Mouse (Mus musculus) neural tube, embryonic 13.5 days (tissue): ENCODE measurements around the gene Tbl1x. TPM values are rescaled to one million over a fixed set of nuclear protein-coding genes. Genes with fewer than 3 reads are reported as not detected.

Source experiments
- ATAC-seq: fragments of 200-750 bp; cut with Nextera tagmentation; 2 replicates; pipeline ENCODE4 v1.8.0; 2017; ENCODE audit warnings: low read depth, mild to moderate bottlenecking, moderate TSS enrichment, moderate library complexity
- H3K27ac ChIP-seq: fragments of 300-500 bp; sonication (generic); replicated peaks from 2 replicates; pipeline ENCODE4 v1.5.1; 2015; ENCODE audit warnings: moderate library complexity, mild to moderate bottlenecking, inconsistent platforms
- H3K27me3 ChIP-seq: fragments of 300-500 bp; sonication (generic); 2 replicates; pipeline ENCODE4 v1.6.1; 2015; ENCODE audit warnings: mild to moderate bottlenecking, inconsistent platforms
- H3K36me3 ChIP-seq: fragments of 300-500 bp; sonication (generic); 2 replicates; pipeline ENCODE4 v1.6.1; 2015; ENCODE audit warnings: mild to moderate bottlenecking, inconsistent platforms
- H3K4me1 ChIP-seq: fragments of 300-500 bp; sonication (generic); replicated peaks from 2 replicates; pipeline ENCODE4 v1.6.1; 2015; ENCODE audit warnings: inconsistent platforms
- H3K4me2 ChIP-seq: fragments of 300-500 bp; sonication (generic); 2 replicates; pipeline ENCODE4 v1.6.1; 2015; ENCODE audit warnings: inconsistent platforms, mild to moderate bottlenecking, moderate library complexity
- H3K4me3 ChIP-seq: fragments of 300-500 bp; sonication (generic); 2 replicates; pipeline ENCODE4 v1.5.1; 2015; ENCODE audit warnings: mild to moderate bottlenecking, inconsistent platforms
- H3K9ac ChIP-seq: fragments of 300-500 bp; sonication (generic); 2 replicates; pipeline ENCODE4 v1.6.1; 2015; ENCODE audit warnings: moderate library complexity, mild to moderate bottlenecking, inconsistent platforms
- H3K9me3 ChIP-seq: fragments of 300-500 bp; sonication (generic); 2 replicates; pipeline ENCODE4 v1.6.1; 2016; ENCODE audit warnings: inconsistent platforms
- WGBS: fragments of 180-500 bp; shearing (Covaris S2); methylation state at CpG from one replicate; pipeline ENCODE4 v1.1.7; 2015; 5-methylcytosine and 5-hydroxymethylcytosine counted together
- polyA plus RNA-seq: library from polyadenylated mRNA; unstranded; fragments of >200 nt; fragmentation: Nextera tagmentation; extraction: Ambion mirVana; gene quantifications from 2 replicates; pipeline ENCODE4 v1.2.1, GENCODE M21; 2015

The Tbl1x gene
- polyA plus RNA-seq, 1 experiment from 2014 or later, result 41.5 TPM

DNA sequence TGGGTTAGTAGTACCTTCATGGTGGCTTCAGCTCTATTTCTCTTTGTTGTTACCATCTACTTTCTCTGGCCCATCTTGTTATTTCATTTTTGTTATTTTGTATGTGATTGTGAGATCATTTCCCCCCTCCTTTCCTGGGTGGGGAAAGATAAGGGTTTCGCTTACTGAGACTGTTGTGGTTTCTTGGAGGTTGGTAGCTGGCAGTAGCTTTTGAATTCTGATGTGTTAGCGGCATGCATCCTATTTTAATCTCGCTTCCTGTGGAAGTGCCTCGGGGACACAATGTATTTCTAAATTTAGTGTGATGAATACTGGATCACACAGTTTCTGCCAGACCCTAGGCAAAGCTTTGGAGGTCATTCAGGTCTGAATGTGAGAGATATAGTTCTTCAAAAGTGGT lies 69.2 kb downstream of the Tbl1x start:
- Histone ChIP-seq H3K9me3 (no peaks in the 10 kb centered on the region), H3K27me3 (no peaks in the 10 kb centered on the region), H3K36me3 (no peaks in the 10 kb centered on the region), H3K4me1 (no peaks in the 10 kb centered on the region), H3K4me2 (no peak overlapping the region), H3K27ac (no peak overlapping the region), H3K4me3 (no peak overlapping the region), H3K9ac (no peak overlapping the region)
- ATAC-seq, result no peak
- WGBS, result 88% methylated on average over 4 of the region's 4 CpGs

DNA sequence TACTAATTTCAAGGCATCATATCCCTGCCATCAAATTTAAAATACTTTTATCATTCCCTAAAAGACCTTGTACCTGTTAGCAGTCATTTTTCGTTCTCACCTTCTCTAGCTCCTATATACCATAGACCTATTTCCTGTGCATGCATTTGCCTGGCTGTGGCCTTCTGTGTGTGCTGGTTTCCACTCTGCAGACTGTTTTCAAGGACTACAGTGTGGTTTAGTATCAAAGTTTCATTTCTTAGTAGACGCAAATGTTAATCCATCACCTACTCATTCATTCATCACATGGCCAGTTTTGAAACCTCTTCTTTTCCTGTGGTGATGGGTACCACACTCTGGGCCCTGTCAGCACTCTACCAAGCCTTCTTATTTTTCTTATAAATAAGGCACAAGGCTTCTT lies 75.2 kb downstream of the Tbl1x start:
- no peaks in the 10 kb centered on the region for H3K27me3 ChIP-seq
- H3K4me2 ChIP-seq, result no peak overlapping the region
- no peaks in the 10 kb centered on the region for H3K9me3 ChIP-seq
- no peaks in the 10 kb centered on the region for H3K4me1 ChIP-seq
- 94% methylated on average over 2 of the region's 2 CpGs for WGBS
- H3K9ac ChIP-seq, result no peak overlapping the region
- no peak overlapping the region for H3K4me3 ChIP-seq
- ATAC-seq, result no peak
- H3K36me3 ChIP-seq, result no peaks in the 10 kb centered on the region
- no peak overlapping the region for H3K27ac ChIP-seq

DNA sequence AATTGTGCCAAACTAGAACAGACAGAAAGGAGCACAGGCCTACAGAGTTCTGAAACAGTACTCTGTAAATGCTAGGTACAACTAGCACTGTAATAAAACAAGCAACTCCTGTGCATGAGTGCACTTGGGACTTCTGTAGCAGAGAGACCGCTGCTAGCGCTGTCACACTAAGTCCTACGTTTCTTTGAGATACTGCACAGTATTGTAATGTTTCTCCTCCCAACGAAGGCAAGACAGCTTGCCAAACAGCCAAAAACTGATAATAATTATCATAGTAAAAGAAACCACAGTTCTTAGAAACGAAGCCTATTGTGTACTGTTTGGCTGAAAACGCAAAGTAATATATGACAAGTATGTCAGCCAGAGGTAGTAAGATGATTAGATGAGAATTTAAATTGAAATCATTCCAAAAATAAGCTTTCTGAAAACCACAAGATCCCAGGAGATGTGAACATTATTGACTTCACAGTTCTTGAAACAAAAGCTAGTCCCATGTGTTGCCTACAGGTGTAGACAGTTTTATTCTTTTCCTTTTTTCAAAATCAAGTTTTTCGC lies 83.9 kb downstream of the Tbl1x start:
- H3K27ac ChIP-seq, result no peak overlapping the region
- no peaks in the 10 kb centered on the region for H3K4me1 ChIP-seq
- no peaks in the 10 kb centered on the region for H3K36me3 ChIP-seq
- no peaks in the 10 kb centered on the region for H3K27me3 ChIP-seq
- no peak overlapping the region for H3K4me3 ChIP-seq
- no peak overlapping the region for H3K9ac ChIP-seq
- no peak overlapping the region for H3K4me2 ChIP-seq
- no peak for ATAC-seq
- WGBS, result 79% methylated on average over 7 of the region's 7 CpGs
- H3K9me3 ChIP-seq, result no peaks in the 10 kb centered on the region

DNA sequence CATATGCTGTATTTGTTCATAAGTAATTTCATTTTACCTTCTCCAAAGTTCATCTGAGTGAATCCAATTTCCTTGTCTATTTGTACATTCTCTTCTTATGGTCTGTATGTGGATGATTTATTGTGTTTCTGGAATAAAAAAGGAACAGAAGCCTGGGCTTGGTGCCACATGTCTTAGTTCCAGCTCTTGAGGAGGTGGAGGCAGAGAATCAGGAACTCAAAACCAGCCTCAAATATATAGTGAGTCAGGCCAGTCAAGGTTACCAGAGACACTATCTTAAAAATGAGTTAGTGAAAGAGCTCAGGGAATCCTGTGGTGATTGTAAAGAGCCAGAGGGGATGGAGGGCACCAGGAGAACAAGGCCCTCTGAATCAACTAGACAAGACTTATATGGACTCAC lies 86.9 kb downstream of the Tbl1x start:
- no peak for ATAC-seq
- Histone ChIP-seq H3K36me3 (no peaks in the 10 kb centered on the region), H3K9ac (no peak overlapping the region), H3K27me3 (no peaks in the 10 kb centered on the region), H3K27ac (no peak overlapping the region), H3K4me3 (no peak overlapping the region), H3K4me1 (no peaks in the 10 kb centered on the region), H3K9me3 (no peaks in the 10 kb centered on the region), H3K4me2 (no peak overlapping the region)

DNA sequence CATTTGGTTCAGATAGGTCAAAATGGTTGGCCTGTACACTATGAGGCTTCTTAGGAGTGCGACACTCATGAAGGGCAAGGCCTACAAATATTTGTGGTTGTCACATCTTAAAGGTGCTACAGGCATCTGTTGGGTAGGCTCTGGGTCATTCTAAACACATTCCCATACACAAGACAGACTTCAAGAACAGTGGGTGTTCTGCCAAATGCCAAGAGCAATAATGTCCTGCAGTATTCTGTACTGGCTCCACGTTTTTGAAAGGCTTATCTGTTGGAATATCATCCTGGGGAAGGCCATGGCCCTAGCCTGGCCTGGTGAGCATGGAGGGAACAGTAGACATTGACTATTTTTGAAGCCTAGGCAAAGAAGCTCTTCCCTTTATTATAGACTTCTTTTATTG lies 87.9 kb downstream of the Tbl1x start:
- Histone ChIP-seq H3K9ac (no peak overlapping the region), H3K27me3 (no peaks in the 10 kb centered on the region), H3K9me3 (no peaks in the 10 kb centered on the region), H3K36me3 (no peaks in the 10 kb centered on the region), H3K4me3 (no peak overlapping the region), H3K4me1 (no peaks in the 10 kb centered on the region), H3K4me2 (no peak overlapping the region), H3K27ac (no peak overlapping the region)
- WGBS, result 73% methylated on average over 2 of the region's 2 CpGs
- no peak for ATAC-seq

DNA sequence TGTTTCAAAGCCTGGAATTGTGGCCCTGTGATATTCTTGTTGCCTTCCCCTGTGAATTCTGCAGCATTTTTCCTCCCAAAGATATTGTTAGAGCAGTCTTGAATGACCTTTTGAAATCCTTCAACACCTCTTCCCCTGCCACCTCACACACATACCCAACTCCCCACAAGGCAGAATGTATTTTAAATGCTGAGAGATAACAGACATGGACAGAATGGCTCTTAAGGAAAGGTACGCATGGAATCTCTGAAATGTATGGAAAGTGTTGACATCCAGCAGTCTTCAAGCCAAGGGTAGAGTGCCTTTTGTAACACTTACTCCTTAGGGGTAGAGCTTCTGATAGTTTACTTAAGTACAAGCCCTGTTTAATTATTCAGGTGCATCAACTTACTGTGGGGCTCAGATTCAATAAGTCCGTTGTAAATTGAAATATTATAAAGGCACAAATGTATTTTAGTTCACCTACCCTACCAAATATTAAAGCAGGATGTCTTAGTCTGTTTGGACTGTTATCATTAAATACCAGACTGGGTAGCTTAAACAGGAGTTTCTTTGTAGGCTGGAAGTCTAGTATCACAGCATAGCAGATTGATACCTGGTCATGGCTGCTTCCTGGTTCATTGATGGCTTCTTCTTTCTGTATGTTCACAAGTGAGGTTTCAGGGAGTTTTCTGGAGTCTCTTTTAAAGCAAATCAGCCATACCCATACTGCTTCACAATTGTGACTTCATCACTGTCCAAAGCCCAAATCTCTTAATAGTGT lies 92.9 kb downstream of the Tbl1x start:
- no peaks in the 10 kb centered on the region for H3K9me3 ChIP-seq
- no peak overlapping the region for H3K4me2 ChIP-seq
- 88% methylated on average over 2 of the region's 2 CpGs for WGBS
- H3K36me3 ChIP-seq, result no peaks in the 10 kb centered on the region
- no peaks in the 10 kb centered on the region for H3K27me3 ChIP-seq
- H3K4me1 ChIP-seq, result no peaks in the 10 kb centered on the region
- no peak overlapping the region for H3K9ac ChIP-seq
- no peak overlapping the region for H3K4me3 ChIP-seq
- ATAC-seq, result no peak
- no peak overlapping the region for H3K27ac ChIP-seq

DNA sequence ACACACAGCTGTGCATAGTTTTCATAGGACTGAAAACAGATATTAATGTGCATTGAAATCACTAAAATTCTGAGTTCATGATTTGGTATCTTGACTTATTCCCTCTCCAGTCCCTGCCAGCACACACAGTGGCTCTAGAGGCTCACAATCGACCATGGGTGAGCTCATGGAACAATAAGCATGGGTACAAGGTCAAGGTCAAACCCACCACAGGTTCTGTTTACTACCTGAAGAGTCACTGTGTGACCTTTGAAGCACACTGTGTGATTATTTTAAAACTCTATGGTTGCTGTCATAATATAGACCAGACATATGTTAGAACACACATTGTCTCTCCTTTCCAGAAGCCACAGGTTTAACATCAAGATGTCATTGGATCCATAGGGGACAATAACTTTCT lies 96.7 kb downstream of the Tbl1x start:
- Histone ChIP-seq H3K27me3 (no peaks in the 10 kb centered on the region), H3K9me3 (no peaks in the 10 kb centered on the region), H3K36me3 (no peaks in the 10 kb centered on the region), H3K9ac (no peak overlapping the region), H3K27ac (no peak overlapping the region), H3K4me3 (no peak overlapping the region), H3K4me1 (0 out of 2 replicates have a peak, but pooled peaks cover 4% of the 10 kb centered on the region), H3K4me2 (no peak overlapping the region)
- WGBS, result 55% methylated on average over 1 of the region's 1 CpGs
- no peak for ATAC-seq

DNA sequence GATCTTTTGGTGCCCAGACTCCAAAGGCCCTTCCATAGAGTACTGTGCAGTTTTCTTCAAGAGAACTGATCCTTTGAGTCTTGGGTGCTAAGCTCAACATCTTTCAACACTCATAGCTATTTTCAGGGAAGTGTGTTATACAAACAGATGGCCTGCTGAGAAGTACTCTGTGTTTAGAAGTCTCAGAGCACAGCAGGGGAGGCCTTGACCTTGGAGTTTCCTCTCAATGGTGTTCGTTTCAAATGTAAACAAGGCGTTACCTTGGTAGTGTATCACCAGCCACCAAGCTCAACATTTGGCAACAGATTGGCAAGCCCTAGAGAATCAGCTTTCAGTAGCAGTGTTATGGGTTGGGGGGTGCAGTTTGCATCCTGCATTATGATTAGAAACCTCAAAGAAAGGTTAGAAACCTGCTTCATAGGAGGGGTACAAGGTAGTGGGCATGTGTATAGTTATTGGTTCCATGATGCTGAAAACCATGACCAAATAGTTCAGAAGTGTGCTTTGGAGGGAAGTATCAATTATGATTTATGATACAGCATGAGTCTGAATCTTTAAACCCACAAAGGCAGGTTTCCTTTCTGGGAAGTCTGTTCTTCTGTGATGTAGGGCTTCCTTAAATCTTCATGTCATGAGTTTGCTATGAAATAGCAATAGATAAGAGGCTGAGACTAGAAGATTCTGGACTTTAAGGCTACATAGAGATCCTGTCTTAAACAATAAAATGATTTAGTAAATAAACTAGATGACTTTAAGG lies 98.3 kb downstream of the Tbl1x start:
- no peaks in the 10 kb centered on the region for H3K27me3 ChIP-seq
- H3K9ac ChIP-seq, result no peak overlapping the region
- ATAC-seq, result no peak
- no peaks in the 10 kb centered on the region for H3K36me3 ChIP-seq
- H3K4me3 ChIP-seq, result no peak overlapping the region
- WGBS, result 39% methylated on average over 2 of the region's 2 CpGs
- no peaks in the 10 kb centered on the region for H3K9me3 ChIP-seq
- H3K27ac ChIP-seq, result no peak overlapping the region
- H3K4me1 ChIP-seq, result 0 out of 2 replicates have a peak, but pooled peaks cover 4% of the 10 kb centered on the region
- H3K4me2 ChIP-seq, result no peak overlapping the region

DNA sequence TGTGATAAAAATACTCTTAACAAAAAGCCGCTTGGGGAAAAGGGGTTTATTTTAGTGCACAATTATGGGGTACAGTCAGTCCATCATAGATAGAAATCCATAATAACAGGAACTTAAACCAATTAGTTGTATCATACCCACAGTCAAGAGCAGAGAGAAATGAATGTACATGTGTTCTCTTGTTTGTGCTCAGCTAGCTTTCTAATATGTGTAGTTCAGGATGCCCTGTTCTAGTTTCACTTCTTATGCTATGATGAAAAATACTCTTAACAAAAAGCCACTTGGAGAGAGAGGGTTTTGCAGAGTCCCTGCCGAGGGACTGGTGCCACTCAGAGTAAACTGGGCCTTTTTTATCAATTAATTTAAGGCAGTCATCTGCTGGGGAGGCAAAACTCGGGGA lies 101.1 kb downstream of the Tbl1x start:
- no peak overlapping the region for H3K4me3 ChIP-seq
- 85% methylated on average over 3 of the region's 3 CpGs for WGBS
- ATAC-seq, result no peak
- H3K36me3 ChIP-seq, result no peaks in the 10 kb centered on the region
- H3K4me2 ChIP-seq, result no peak overlapping the region
- no peaks in the 10 kb centered on the region for H3K9me3 ChIP-seq
- H3K4me1 ChIP-seq, result 0 out of 2 replicates have a peak, but pooled peaks cover 11% of the 10 kb centered on the region
- no peaks in the 10 kb centered on the region for H3K27me3 ChIP-seq
- H3K9ac ChIP-seq, result no peak overlapping the region
- no peak overlapping the region for H3K27ac ChIP-seq

DNA sequence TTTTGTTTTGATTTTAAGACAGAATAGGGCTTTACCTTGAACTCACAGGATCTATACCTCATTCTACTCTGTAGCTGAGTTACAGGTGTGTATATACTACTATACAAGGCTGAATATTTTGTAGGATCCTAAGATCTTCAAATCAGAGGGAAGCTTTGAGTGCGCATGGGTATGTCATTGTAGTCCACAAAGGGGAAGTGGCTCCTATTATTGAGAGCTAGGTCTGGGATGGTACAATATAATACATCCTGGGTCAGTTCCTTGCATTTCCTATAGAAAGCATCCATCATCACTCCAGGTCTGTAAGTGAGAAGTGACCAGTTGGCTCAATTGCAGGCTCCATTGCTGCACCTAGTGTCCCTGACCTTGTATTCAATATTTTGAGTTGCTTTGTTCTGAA lies 102.2 kb downstream of the Tbl1x start:
- 0 out of 2 replicates have a peak, but pooled peaks cover 11% of the 10 kb centered on the region for H3K4me1 ChIP-seq
- no peaks in the 10 kb centered on the region for H3K27me3 ChIP-seq
- H3K36me3 ChIP-seq, result no peaks in the 10 kb centered on the region
- no peak for ATAC-seq
- no peak overlapping the region for H3K4me3 ChIP-seq
- no peak overlapping the region for H3K27ac ChIP-seq
- WGBS, result 91% methylated on average over 1 of the region's 1 CpGs
- no peaks in the 10 kb centered on the region for H3K9me3 ChIP-seq
- no peak overlapping the region for H3K4me2 ChIP-seq
- H3K9ac ChIP-seq, result no peak overlapping the region

DNA sequence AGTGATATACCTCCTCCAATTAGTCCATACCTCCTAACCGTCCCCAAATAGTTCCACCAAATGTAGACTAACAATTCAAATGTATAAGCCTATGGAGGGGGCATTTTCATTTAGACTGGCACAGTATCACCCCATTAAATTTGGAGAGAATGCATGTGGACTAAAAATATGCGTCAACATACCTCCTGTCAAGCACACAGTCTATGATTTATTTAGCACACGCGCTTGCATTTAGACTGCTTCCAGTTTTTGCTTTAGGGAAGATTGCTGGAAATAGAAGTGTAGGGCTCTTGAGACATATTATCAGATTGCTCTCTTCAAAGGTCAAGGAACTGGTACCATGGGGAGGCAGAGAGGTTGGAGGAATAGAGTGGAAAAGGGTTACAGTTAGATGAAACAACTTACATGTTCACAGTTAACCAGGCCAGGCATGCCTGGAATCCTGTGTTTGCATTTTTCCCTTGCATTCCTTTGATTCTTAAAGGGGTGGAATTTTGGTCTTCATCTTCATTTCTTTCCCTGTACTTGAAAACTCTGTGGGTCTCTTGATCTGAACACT lies 105.0 kb downstream of the Tbl1x start:
- no peak for ATAC-seq

More for the DNA sequence above, 105.0 kb downstream of the Tbl1x start:
- 74% methylated on average over 4 of the region's 4 CpGs for WGBS
- Histone ChIP-seq H3K4me3 (no peak overlapping the region), H3K9me3 (no peaks in the 10 kb centered on the region), H3K4me1 (0 out of 2 replicates have a peak, but pooled peaks cover 7% of the 10 kb centered on the region), H3K36me3 (no peaks in the 10 kb centered on the region), H3K4me2 (no peak overlapping the region), H3K27ac (no peak overlapping the region), H3K9ac (no peak overlapping the region), H3K27me3 (no peaks in the 10 kb centered on the region)
